Mouse (Mus musculus): ENCODE data around the gene Pa2g4.

Gene Pa2g4

DNA sequence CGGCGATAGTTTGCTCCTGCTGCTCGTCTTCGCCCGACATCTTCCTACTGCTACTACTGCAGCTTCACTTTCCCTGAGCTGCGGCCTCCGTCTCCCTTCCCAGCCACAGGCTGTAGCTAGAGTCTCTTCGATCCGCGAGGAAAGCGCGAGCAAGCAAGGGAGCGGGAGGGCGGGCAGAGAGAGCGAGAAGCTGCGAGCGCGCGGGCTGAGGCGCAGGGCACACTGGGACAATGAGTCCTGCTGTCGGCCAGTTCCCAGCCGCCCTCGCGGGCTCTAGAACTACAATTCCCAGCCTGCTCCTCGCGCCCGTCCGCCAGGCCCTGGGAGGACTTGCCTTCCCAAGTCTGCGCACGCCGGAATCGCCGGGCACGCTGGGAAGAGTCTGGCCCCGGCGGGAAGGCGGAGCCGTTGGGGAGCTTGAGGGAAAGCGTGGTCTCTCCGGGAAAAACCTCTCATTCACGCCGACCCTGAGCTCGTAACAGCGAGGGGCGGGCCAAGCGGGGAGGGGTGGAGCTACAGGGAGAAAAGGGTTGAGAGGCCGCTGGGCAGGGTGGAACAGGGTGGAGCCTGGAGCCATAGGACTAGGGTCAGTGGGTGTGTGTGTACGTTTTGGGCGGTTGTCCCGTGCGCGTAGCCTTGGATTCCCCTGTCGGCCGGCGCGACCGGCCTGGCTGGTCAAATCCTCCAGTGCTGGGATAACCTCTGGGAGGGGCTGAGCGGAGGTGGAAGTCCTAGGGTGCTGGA lies at the start of gene Pa2g4:
Pa2g4 (minus strand) TSS at position 200 of the 744 bp plus-strand sequence.
- TF ChIP-seq GATA4 (IDR thresholded peaks at IDR 0.05; ENCODE audit: insufficient replicate concordance, low read length): peak; percentile 20; the same call in 1 of the 2 replicates

DNA sequence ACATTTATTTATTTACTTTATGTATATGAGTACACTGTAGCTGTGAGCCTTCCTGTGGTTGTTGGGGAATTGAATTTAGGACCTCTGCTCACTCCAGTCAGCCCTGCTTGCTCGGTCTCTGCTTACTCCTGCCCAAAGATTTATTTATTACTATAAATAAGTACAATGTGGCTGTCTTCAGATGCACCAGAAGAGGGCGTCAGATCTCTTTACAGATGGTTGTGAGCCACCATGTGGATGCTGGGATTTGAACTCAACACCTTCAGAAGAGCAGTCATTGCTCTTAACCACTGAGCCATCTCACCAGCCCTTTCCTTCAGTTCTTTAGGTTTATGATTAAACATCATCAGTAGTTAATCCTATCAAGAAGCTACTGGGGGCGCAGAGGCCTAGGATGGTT lies 49.1 kb upstream of the Pa2g4 start:
- TF ChIP-seq GATA4 (IDR thresholded peaks at IDR 0.05; ENCODE audit: insufficient replicate concordance, low read length): no peak

GRCm38 (mm10) chr10:128613154-128613440 lies 47.3 kb upstream of the Pa2g4 start:
- TF ChIP-seq GATA4 (IDR thresholded peaks at IDR 0.05; ENCODE audit: insufficient replicate concordance, low read length): no peak

DNA sequence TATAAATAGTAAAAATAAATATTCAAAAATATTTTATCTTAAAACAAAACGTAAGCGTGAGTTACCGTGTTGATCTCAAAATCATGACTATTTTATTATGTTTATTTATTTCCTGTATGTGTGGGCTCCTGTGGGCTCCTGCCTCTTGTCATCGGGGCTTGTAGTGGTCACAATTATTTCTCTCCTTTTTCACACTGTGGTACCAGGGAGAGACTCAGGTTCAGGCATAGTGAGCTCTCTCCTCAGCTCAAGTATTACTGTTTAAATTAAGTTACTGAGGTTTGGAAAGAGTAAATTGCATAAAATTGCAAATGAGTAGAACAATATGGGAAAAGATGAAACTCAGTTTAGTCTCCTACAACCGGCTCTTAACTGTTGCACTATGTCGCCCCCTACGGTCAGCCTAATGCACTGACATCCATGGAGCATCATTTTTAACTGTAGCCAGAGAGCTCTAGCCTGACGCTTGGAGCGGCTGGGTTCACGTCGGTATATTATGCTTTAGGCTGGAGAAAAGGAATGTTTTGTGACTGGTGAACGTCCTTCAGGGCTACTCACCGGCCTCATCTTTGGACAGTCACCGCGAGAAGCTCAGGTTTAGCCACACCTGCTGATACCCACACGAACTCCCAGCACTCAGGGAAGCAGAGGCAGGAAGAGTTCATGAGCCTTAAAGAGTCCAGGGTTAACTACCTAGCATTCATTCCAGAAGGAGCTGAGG lies 46.8 kb upstream of the Pa2g4 start:
- TF ChIP-seq GATA4 (IDR thresholded peaks at IDR 0.05; ENCODE audit: insufficient replicate concordance, low read length): no peak

- no peak for TF ChIP-seq GATA4 (IDR thresholded peaks at IDR 0.05; ENCODE audit: insufficient replicate concordance, low read length)
These were observed 40.7 kb upstream of the Pa2g4 start for GRCm38 (mm10) chr10:128606483-128606882.

DNA sequence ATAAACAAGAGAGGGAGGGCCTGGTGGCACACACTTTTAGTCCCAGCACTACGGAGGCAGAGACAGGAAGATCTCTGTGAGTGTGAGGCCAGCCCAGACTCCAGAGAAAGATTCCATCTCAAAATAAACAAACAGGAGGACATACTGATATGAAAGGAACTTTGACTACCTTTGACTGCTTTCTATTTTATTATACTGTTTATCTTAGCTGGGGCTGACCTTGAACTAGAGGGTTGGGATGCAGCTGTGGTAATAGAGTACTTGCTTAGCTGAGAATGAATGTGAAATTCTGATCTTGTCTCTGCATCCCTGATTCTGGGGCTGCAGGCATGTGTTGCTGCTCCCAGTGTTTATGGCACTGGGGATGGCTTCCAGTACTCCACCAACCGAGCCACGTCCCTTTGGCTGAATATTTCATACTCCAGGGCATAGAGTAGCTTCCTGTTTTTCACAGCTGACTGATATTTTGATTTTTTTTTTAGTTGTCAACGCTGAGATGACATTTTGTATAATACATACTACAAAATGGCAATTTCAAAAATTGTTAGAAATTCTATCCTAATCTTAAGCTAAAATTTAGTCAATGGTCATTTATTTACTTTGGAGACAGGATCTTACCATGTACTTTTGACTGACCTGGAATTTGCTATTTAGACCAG lies 36.8 kb upstream of the Pa2g4 start:
- TF ChIP-seq GATA4 (IDR thresholded peaks at IDR 0.05; ENCODE audit: insufficient replicate concordance, low read length): peak; percentile 39; the same call in 1 of the 2 replicates

- TF ChIP-seq GATA4 (IDR thresholded peaks at IDR 0.05; ENCODE audit: insufficient replicate concordance, low read length): no peak
These were observed 35.7 kb upstream of the Pa2g4 start for GRCm38 (mm10) chr10:128601499-128601898.

- peak; percentile 74; the same call in 1 of the 2 replicates for TF ChIP-seq GATA4 (IDR thresholded peaks at IDR 0.05; ENCODE audit: insufficient replicate concordance, low read length)
These were observed 32.7 kb upstream of the Pa2g4 start for GRCm38 (mm10) chr10:128598476-128598875.

DNA sequence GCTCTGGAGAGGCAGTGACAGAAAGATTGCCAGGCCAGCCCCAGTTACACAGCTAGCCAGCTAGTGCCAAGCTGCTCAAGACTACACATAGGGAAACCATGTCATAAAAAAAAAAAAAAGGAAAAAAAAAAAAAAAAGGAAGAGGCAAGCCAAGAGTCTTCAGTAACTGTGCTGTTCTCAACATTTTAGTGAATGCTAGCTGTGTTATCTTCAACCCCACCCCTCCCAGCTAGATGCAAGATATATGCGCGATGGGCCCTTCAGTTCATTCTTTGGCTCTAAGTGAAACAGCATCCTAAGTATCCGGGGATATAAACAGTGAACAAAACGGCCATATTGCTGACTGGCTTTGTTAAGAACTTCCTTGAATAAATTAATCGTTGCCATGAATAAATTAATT lies 27.0 kb upstream of the Pa2g4 start:
- no peak for TF ChIP-seq GATA4 (IDR thresholded peaks at IDR 0.05; ENCODE audit: insufficient replicate concordance, low read length)

DNA sequence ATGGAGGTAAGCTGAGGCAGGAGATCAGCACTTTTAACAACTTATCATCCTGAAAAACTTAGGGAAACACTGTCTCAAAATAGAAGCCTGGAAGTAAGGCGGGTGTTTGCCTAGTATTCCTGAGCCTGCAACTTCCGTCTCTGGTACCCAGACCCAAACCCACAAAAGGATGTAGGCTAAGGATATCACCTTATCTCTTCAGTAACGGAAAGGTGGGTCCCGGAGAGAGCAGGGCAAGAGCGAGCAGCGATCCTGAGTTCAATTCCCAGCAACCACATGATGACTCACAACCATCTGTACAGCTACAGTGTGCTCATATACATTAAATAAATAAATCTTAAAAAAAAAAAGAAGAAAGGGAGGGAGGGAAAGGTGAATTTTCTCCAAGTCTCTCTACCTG lies 25.6 kb upstream of the Pa2g4 start:
- TF ChIP-seq GATA4 (IDR thresholded peaks at IDR 0.05; ENCODE audit: insufficient replicate concordance, low read length): no peak

DNA sequence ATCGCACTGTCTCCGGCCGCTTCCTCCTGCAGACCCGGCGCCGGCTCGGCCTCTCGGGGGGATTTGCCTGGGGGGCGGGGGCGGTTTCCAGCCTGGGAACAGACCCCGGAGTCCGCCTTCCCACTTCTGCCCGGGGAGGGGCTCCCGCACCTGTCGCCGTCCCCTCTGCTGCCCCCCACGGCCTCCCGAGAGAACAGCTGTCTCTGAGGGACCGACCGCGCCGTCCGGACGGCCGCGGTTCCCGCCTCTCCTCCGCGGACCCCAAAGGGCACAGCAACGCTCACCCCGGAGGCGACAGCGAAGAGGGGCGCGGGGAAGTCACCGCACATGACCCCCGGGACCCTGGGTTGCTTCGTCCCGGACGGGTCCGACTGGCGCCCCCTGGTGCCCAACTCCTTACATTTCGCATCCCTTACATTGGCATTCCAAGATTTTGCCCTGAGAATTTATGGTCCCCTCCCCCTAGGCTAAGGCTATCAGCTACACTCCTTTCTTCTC lies 24.5 kb upstream of the Pa2g4 start:
- TF ChIP-seq GATA4 (IDR thresholded peaks at IDR 0.05; ENCODE audit: insufficient replicate concordance, low read length): no peak

GRCm38 (mm10) chr10:128589464-128590192 lies 23.8 kb upstream of the Pa2g4 start, which contains the start of gene Erbb3:
TSS of gene Erbb3 (minus strand) at chr10:128589652.
- no peak for TF ChIP-seq GATA4 (IDR thresholded peaks at IDR 0.05; ENCODE audit: insufficient replicate concordance, low read length)

DNA sequence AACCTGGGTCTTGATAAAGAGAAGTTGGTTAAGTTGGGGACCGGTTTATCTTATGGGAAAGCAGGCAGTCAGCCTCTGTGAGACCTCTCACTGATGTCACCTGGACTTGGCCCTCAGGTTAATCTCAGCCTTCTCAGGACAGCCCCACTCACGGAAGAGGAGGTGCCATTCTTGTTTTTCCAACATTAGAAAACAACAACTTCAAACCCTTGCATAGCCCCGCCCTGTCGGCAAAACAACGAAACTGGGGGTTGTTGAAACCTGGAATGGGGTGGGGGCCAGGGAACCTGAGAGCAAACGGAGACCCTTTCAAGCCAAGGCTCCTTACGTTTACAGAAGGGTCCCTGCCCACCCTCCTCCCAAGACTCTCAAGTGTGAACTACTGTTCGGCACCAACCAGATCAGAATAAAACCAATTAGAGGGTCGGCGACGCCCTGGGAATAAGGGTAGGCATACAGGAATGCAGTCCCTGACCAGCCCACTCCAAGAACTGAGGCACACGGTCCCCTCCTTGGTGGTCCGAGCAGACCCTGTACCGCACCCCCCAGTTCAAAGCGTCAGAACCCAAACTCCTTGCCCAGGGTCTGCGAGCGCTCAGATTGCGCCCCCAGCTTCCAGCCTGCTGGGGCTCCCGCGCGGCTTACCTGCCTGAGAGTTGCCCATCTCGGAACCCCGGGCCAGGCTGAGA lies 23.1 kb upstream of the Pa2g4 start:
- TF ChIP-seq GATA4 (IDR thresholded peaks at IDR 0.05; ENCODE audit: insufficient replicate concordance, low read length): no peak

GRCm38 (mm10) chr10:128588136-128588535 lies 22.3 kb upstream of the Pa2g4 start:
- no peak for TF ChIP-seq GATA4 (IDR thresholded peaks at IDR 0.05; ENCODE audit: insufficient replicate concordance, low read length)

DNA sequence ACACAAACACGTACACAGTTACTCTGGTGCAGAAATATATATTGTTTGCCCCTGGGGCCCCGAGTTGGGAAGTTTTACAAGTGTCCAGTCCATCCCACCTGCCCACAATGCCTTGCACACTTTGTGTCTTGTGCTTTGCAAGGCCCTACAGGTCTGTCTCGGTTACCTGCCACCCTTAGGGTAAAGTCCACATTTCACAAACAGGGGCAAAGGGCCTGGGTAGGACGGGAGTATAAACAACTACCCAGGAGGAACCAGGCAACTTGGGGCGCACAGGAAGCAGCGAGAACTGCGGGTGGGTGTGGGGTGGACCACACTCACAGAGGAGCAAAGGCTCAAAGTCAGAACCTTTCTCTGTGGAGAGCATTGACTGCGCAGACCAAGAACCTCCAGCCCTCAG lies 21.9 kb upstream of the Pa2g4 start:
- no peak for TF ChIP-seq GATA4 (IDR thresholded peaks at IDR 0.05; ENCODE audit: insufficient replicate concordance, low read length)
